Mouse (Mus musculus) urinary bladder, postnatal 4 days (tissue): Measurements from ENCODE around the gene Raver2.

Experiments used
- DNase-seq, 2 experiments: peaks; one replicate each; pipeline ENCODE4 v3.0.0; 2021 to 2022; ENCODE audit warnings: low spot score in 2 of 2

Gene Raver2

DNA sequence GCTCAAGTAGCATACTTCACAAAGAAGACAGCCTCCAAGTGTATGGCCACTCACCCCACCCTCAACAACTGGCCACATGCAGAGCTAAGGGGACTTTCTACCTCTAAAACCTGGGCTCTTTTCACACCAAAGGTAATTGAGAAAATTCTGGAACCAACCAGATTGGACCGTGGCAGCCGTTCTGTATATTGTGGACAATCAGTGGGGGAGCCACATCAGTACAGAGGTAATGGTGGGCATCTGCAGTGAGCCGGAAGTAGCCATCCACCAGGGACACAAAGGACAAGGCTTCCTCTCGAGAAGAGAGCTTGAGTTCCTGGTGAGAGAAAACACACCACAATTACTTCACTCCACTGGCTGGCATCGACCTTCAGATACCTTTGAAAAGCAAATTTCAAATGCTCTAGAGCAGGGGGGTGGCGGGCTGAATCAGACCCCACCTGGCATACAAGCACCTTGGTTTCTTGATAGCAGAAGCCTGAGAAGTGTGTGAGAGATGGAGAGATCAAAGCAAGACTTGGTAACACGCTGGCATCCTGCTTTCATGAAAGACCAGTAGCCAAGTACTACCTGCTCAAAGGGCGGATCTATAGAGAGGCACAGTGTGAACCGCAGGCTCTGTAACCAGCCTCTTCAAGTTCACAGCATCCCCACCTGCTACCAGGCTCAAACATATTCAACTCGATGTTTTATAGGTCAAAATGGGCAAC, 106.3 kb downstream of the Raver2 start:
- no peak for DNase-seq

- DNase-seq, result no peak
Measured at GRCm38 (mm10) chr4:101176123-101176522, 107.3 kb downstream of the Raver2 start.

DNA sequence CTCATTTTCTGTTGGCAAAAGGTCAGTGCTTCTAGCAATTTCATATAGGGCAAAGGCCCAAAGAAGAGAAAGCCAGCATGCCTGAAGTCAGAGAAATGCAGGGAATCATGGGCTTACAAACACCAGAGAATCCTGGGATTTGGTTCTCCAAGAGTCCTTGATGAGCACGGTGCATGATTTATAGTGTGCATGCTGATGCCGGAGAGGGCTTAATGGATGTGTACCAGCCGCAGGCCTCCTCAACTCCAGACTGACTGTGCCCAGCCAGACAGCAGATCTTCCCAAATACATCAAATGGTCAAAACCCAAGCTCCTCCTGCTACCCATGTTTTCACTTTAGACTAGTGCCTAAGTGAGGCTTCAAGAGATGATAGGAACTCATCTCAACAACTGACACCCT, 109.0 kb downstream of the Raver2 start:
- no peak for DNase-seq

- DNase-seq, result no peak
Measured at GRCm38 (mm10) chr4:101179076-101179475, 110.3 kb downstream of the Raver2 start.

GRCm38 (mm10) chr4:101179836-101180235, 111.1 kb downstream of the Raver2 start:
- no peak for DNase-seq

- DNase-seq, result no peak
Measured at GRCm38 (mm10) chr4:101180681-101181080, 111.9 kb downstream of the Raver2 start.

DNA sequence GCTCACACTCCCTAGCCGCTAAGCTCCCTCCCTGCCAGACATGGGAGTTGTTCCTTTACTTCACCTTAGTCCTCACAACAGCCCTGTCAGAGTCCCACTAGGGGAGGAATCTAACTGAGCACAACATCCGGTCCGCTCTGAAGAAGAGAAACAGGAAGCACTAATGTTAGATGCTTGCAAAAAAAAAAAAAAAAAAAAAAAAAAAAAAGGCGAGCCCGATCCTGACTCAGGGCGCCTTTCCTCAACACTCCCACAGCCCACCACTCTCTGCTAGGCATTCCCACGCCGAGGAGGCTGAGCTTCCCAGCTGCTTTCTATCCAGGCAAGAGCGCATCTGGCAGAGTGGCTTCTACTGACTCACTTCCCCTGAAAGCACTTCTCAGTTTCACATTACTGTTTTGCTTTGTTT, 113.8 kb downstream of the Raver2 start:
- no peak for DNase-seq

- DNase-seq, result no peak
Measured at GRCm38 (mm10) chr4:101185216-101185615, 116.4 kb downstream of the Raver2 start.

GRCm38 (mm10) chr4:101186591-101186990, 117.8 kb downstream of the Raver2 start:
- no peak for DNase-seq

- DNase-seq, result no peak
Measured at GRCm38 (mm10) chr4:101187381-101187780, 118.6 kb downstream of the Raver2 start.

DNA sequence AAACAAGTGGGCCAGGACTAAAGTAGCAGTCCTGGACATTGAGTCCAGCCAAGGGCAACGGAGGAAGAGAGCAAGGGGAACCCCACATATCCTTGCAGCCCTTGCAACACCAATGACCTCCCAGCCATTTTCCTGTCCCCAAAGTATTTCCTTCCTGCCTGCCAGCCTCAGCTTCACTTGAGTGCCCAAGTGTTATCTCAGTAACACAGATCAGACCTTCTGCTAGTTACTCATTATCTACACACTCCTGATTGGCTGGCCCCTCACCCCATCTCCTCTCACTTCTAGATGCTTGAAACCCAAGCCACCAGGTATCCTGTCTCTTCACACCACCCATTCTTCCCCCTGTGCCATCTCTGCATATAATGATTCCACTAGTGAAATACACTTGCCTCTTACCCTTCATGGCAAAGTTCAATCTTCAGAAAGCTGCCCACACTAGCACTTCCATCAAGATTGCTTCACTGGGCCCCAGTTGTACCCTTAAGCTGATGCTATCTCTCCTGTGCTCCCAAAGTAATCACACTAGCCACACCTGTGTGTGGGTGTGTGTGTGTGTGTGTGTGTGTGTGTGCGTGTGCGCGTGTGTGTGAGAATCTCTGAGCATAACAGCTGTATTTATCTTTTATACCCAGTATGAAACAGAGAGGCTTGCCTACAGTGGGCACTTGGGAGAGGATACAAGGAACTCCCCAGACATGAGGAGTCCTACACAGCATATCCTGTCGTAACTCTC, 123.6 kb downstream of the Raver2 start:
- DNase-seq, result no peak

GRCm38 (mm10) chr4:101194170-101194569, 125.4 kb downstream of the Raver2 start:
- no peak for DNase-seq

DNA sequence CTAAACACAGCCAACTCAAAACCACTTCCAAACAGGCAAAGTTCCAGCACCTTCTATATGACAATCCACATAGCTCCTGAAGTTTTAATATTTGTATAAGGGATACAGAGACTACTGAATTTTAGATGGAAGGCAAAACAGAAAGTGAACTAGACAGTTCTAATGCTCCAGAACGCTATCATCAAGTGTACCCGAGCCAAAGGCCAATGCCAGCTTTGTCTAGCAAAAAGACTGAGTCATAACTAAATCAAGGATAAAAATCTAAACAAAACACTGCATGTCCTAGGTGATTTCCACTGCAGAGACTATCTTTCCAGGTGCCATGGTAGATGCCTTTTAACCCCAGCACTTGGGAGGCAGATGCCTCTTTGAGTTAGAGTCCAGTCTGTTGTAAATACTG, 127.6 kb downstream of the Raver2 start:
- no peak for DNase-seq

GRCm38 (mm10) chr4:101197421-101198170, 128.8 kb downstream of the Raver2 start:
- no peak for DNase-seq

DNA sequence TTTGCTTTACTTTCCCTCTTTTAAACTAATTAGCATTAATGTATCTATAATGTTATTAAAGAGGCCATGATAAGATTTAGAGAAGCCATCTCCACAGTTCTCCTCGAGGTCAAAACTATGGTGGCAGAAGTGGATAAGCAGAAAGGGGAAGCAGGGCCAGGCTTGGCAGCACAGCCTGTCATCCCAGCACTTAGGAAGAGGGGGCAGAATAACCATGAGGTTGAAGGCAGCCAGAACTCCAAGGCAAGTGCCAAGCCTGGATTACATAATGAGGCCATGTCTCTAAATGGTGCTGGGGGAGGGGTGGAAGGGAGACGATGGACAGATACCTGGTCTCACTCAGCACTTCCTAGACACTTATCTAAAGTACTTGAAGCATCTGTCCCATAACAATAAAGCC, 129.6 kb downstream of the Raver2 start:
- no peak for DNase-seq

- no peak for DNase-seq
Measured at GRCm38 (mm10) chr4:101199433-101200081, 130.8 kb downstream of the Raver2 start.
